17 mouse cellular contexts compared by ENCODE assay signal in genomic region chr19:10170466-10170865, GRCm38 (mm10).
"Had no signal": no experiment of that assay in that cellular context is flagged by ENCODE, and none has a peak within 500 bp of the region (broad histone marks: within the 10 kb centered on the region; RNA-seq: fewer than 3 reads in every experiment).

No protein-coding gene starts in this region.

- H3K4me1 ChIP-seq: kidney, embryonic 15.5 days; limb, embryonic 12.5 days; midbrain, embryonic 12.5 days; neural tube, embryonic 13.5 days had no signal

- DNase-seq: kidney, adult 18-20 months; kidney, postnatal 14 days; layer of hippocampus, postnatal 36 days; lung, embryonic 14.5 days; lung, postnatal 10 days; lung, postnatal 4 days; retina, postnatal 1 day; right cerebral cortex, postnatal 4 days; spleen, adult 18-20 months; thymus, postnatal 36 days had no signal

- ATAC-seq: inflammation-experienced regulatory T-cells, adult 6 months; midbrain, embryonic 16.5 days had no signal

- H3K4me3 ChIP-seq: kidney, embryonic 15.5 days; limb, embryonic 12.5 days; midbrain, embryonic 12.5 days; neural tube, embryonic 13.5 days had no signal

- H3K9me3 ChIP-seq: kidney, embryonic 15.5 days; limb, embryonic 12.5 days; midbrain, embryonic 12.5 days; neural tube, embryonic 13.5 days had no signal

- H3K27ac ChIP-seq: kidney, embryonic 15.5 days; limb, embryonic 12.5 days; midbrain, embryonic 12.5 days; neural tube, embryonic 13.5 days had no signal

- H3K4me2 ChIP-seq: kidney, embryonic 15.5 days; limb, embryonic 12.5 days; lung, embryonic 14.5 days; midbrain, embryonic 12.5 days; neural tube, embryonic 13.5 days had no signal

- H3K36me3 ChIP-seq: kidney, embryonic 15.5 days; limb, embryonic 12.5 days; midbrain, embryonic 12.5 days; neural tube, embryonic 13.5 days had no signal

- H3K9ac ChIP-seq: kidney, embryonic 15.5 days; limb, embryonic 12.5 days; liver, embryonic 14.5 days; lung, embryonic 14.5 days; midbrain, embryonic 12.5 days; neural tube, embryonic 13.5 days had no signal

- H3K27me3 ChIP-seq: kidney, embryonic 15.5 days; limb, embryonic 12.5 days; midbrain, embryonic 12.5 days; neural tube, embryonic 13.5 days had no signal
